Mouse (Mus musculus) liver, adult (tissue): ENCODE measurements around the gene Gm3696.
"Not testable (repeated sequence)": the region's sequence is repeated elsewhere in the genome, so short reads cannot be mapped to it uniquely, and the experiment has no call there.

Experiments
- GATA4 ChIP-seq: IDR thresholded peaks from 2 replicates; pipeline ENCODE4 v1.6.1; 2014; ENCODE audit warnings: mild to moderate bottlenecking, low read length; ENCODE audit not compliant: insufficient replicate concordance

Gene Gm3696

DNA sequence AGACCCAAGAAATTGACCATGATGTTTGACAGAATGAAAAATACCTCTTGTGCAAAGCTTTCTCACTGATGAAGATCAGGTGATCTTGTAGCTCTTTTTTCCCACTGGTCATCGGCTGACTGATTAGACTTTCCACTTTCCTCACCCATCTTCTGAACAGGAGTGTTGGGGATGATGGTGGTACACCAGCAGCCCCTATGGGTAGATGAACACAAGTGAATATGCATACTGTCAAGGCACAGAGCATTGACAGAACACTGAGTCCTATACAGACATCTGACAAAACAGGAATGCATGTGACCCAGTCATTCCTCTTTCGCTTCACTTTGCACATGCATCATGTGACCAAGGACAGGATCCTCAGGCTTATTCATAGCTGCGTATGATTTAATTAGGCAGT lies at the start of gene Gm3696:
Gene Gm3696, minus strand, starts transcription at position 101 of the 400 bp plus-strand sequence.
- not testable (repeated sequence) for TF ChIP-seq GATA4

DNA sequence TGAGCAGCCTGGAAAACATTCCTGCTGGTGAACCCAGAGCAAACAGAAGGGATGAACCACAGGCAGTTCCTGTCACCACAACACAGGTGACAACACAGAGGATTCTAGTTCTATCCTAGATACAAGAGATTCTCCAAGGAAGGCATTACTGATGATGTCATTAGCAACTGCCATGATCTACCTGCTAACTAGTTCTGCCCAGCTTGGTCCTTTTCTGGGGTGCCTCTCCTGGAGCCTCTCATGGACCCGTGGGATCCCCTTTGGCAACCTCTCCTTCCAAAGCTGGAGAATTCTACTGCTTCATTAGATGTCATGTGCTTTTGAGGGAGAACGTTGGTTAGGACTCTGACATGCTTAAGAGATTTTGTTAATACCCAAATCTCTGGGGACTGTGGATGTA lies 24.9 kb upstream of the Gm3696 start, which contains the start of gene Gm6676:
Gene Gm6676, minus strand, starts transcription at position 101 of the 400 bp plus-strand sequence.
- not testable (repeated sequence) for TF ChIP-seq GATA4

DNA sequence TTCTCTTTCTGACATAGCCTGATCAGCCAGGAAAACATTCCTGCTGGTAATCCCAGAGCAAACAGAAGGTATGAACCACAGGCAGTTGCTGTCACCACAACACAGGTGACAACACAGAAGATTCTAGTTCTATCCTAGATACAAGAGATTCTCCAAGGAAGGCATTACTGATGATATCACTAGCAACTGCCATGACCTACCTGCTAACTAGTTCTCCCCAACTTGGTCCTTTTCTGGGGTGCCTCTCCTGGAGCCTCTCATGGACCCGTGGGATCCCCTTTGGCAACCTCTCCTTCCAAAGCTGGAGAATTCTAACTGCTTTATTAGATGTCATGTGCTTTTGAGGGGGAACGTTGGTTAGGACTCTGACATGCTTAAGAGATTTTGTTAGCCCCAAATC lies 55.6 kb downstream of the Gm3696 start, which contains the start of gene Gm3685:
Gene Gm3685, minus strand, starts transcription at position 101 of the 400 bp plus-strand sequence.
- not testable (repeated sequence) for TF ChIP-seq GATA4
